Mouse (Mus musculus) liver, embryonic 14.5 days (tissue): ENCODE measurements around the gene Pwwp2b.

Experiments used
- CTCF ChIP-seq: IDR thresholded peaks from 2 replicates; pipeline ENCODE4 v1.5.1; 2016; ENCODE audit warnings: antibody characterized with exemption, low read depth, control low read depth
- EP300 ChIP-seq: IDR thresholded peaks from 2 replicates; pipeline ENCODE4 v1.6.1; 2016; ENCODE audit warnings: antibody characterized with exemption, low read depth

DNA sequence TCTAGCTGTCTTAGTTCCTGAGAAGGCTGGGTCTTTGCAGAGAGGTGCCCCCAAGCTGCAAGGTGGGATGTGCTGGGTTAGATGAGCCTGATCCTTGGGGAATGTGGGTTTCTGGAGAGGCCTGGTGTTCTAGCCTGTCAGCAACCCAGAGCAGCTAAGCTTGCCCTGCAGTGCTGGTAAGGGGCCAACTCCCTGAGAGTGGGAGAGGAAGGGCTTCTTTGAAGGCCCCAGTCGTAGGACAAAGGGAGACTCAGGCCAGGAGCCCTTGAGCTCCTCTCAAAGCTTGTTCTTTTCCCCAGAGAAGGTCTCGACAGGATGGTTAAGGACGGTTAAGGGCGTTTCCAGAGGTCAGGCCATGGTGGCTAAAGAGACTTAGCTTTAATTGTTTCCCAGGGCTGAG, 16.1 kb downstream of the Pwwp2b start:
- TF ChIP-seq EP300 (no peak), CTCF (no peak)
